Mouse (Mus musculus) layer of hippocampus, postnatal 14 days (tissue): Measurements from ENCODE around the gene Slfn1. TPM values are rescaled to one million over a fixed set of nuclear protein-coding genes. Genes with fewer than 3 reads are reported as not detected.
"Not testable (repeated sequence)": the region's sequence is repeated elsewhere in the genome, so short reads cannot be mapped to it uniquely, and the experiment has no call there.

ENCODE experiments used
- DNase-seq, 2 experiments: peaks; one replicate each; pipeline ENCODE4 v3.0.0; 2021 to 2022; ENCODE audit warnings: low spot score in 2 of 2, mixed read lengths in 1 of 2
- long read RNA-seq, 2 experiments: library from polyadenylated mRNA; stranded (forward); transcript quantifications; one replicate each; pipeline ENCODE4 v2.0.0; 2021
- total RNA-seq, 2 experiments: library from RNA; stranded (reverse); gene quantifications; 2 replicates each; pipeline ENCODE4 v1.2.3; 2021

Slfn1 gene
- not detected for total RNA-seq
- long read RNA-seq, experiment 1: 0 reads
- long read RNA-seq, experiment 2: 0 reads

- DNase-seq: no peak
Observed at GRCm38 (mm10) chr11:83116597-83117227, at the start of gene Slfn1. Gene Slfn1, plus strand, starts transcription at chr11:83116849.

- DNase-seq: no peak
Observed at GRCm38 (mm10) chr11:83067982-83068694, 48.5 kb upstream of the Slfn1 start.

- no peak for DNase-seq
Observed at GRCm38 (mm10) chr11:83070321-83070970, 46.2 kb upstream of the Slfn1 start.

GRCm38 (mm10) chr11:83077714-83078422 is 38.8 kb upstream of the Slfn1 start:
- DNase-seq: peak in 1 of 2 experiments; percentile 18

GRCm38 (mm10) chr11:83078423-83079140 is 38.1 kb upstream of the Slfn1 start:
- DNase-seq: no peak

GRCm38 (mm10) chr11:83079487-83080199 is 37.0 kb upstream of the Slfn1 start:
- no peak for DNase-seq

GRCm38 (mm10) chr11:83082741-83083473 is 33.7 kb upstream of the Slfn1 start:
- no peak for DNase-seq

GRCm38 (mm10) chr11:83084161-83084560 is 32.5 kb upstream of the Slfn1 start:
- no peak for DNase-seq

GRCm38 (mm10) chr11:83084761-83085160 is 31.9 kb upstream of the Slfn1 start:
- no peak for DNase-seq

- peak in 1 of 2 experiments; percentile 13 for DNase-seq
Observed at GRCm38 (mm10) chr11:83115138-83115537, 1.5 kb upstream of the Slfn1 start.

GRCm38 (mm10) chr11:83118056-83118455 is 1.4 kb downstream of the Slfn1 start:
- DNase-seq: no peak

GRCm38 (mm10) chr11:83121131-83121685 is 4.6 kb downstream of the Slfn1 start:
- DNase-seq: no peak

- DNase-seq: no peak
Observed at GRCm38 (mm10) chr11:83123198-83123597, 6.5 kb downstream of the Slfn1 start.

GRCm38 (mm10) chr11:83124906-83125305 is 8.3 kb downstream of the Slfn1 start:
- DNase-seq: no peak

GRCm38 (mm10) chr11:83125633-83126032 is 9.0 kb downstream of the Slfn1 start:
- not testable (repeated sequence) for DNase-seq

GRCm38 (mm10) chr11:83137253-83137652 is 20.6 kb downstream of the Slfn1 start:
- DNase-seq: not testable (repeated sequence)

GRCm38 (mm10) chr11:83148939-83149338 is 32.3 kb downstream of the Slfn1 start:
- DNase-seq: not testable (repeated sequence)
